Mouse (Mus musculus): ENCODE measurements around the gene Gm21394. TPM values are rescaled to one million over a fixed set of nuclear protein-coding genes. Genes with fewer than 3 reads are reported as not detected.

The Gm21394 gene
- not detected in 2 replicates for total RNA-seq (2023)

GRCm38 (mm10) chrY:84564807-84565206 lies at the start of gene Gm21394:
Gm21394 (minus strand) TSS chrY:84564907.

Other genes starting within 250 kb of the Gm21394 start
- gene Gm21409, start 181.8 kb upstream of the Gm21394 start, total RNA-seq (2023), result not detected in 2 replicates

All from neutrophil, adult 65 days (primary cell).